Mouse (Mus musculus): Measurements from ENCODE around the gene Twist2. TPM values are rescaled to one million over a fixed set of nuclear protein-coding genes. Genes with fewer than 3 reads are reported as not detected.

Twist2 gene
- 0.54 and 8.5 TPM in 2 replicates for total RNA-seq (2014; rRNA removed; ENCODE audit: low replicate concordance)
- polyA plus RNA-seq (2015; fragmentation: Nextera tagmentation; extraction: Ambion mirVana), result 1.7 and 2.2 TPM in 2 replicates

- Histone ChIP-seq H3K9ac (replicated peaks; ENCODE audit: low read depth, low read length) (peak within 1 kb of the TSS; percentile 38; the same call in 1 of the 2 replicates), H3K9me3 (replicated peaks; ENCODE audit: control insufficient read depth, low read length) (no peaks in the 10 kb centered on the region), H3K4me2 (ENCODE audit: low read depth, low read length) (peak within 1 kb of the TSS; percentile 61), H3K27me3 (ENCODE audit: control insufficient read depth, insufficient read depth, low read length) (peaks cover 66% of the 10 kb centered on the region), H3K4me3 (ENCODE audit: low read depth, low read length) (peak within 1 kb of the TSS; percentile 41), H3K36me3 (replicated peaks; ENCODE audit: control insufficient read depth, insufficient read depth, low read length) (no peaks in the 10 kb centered on the region), H3K4me1 (ENCODE audit: control insufficient read depth, insufficient read depth) (no peaks in the 10 kb centered on the region), H3K27ac (ENCODE audit: low read depth) (no peak within 1 kb of the TSS)
- TF ChIP-seq EP300 (IDR thresholded peaks at IDR 0.05; ENCODE audit: low read depth), result no peak
- no peak for TF ChIP-seq CTCF (IDR thresholded peaks at IDR 0.05; ENCODE audit: low read depth)
- DNase-seq (ENCODE audit: low spot score) (no peak), ATAC-seq (ENCODE audit: insufficient read depth, low read depth) (peak; percentile 51)
- WGBS, result 1% methylated on average over 74 of the region's 77 CpGs
These were observed at the start of gene Twist2 for GRCm38 (mm10) chr1:91800967-91801843. Twist2 (plus strand) TSS chr1:91801461.

DNA sequence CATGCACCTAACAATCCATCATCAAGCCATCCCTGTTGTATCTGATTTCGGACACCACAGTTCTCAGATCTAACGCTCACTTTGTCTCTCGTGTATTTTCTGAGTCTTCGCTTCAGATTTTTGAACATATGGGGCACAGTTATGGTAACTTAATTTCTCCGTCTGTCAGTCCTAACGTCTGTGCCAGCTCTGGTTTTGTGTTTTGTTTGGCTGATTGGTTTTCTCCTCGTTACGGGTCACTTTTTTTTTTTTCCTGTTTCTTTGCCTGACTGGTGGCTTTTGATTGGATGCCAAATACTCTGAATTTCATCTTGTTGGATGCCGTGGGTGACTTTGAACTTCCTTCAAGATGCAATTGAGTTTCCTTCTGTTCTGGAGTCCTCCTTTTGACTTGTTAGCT lies 48.3 kb upstream of the Twist2 start:
- Histone ChIP-seq H3K9ac (replicated peaks; ENCODE audit: low read depth, low read length) (no peak overlapping the region), H3K4me2 (ENCODE audit: low read depth, low read length) (no peak overlapping the region), H3K36me3 (replicated peaks; ENCODE audit: control insufficient read depth, insufficient read depth, low read length) (no peaks in the 10 kb centered on the region), H3K27me3 (ENCODE audit: control insufficient read depth, insufficient read depth, low read length) (0 out of 2 replicates have a peak, but pooled peaks cover 8% of the 10 kb centered on the region), H3K9me3 (replicated peaks; ENCODE audit: control insufficient read depth, low read length) (no peaks in the 10 kb centered on the region), H3K27ac (ENCODE audit: low read depth) (no peak overlapping the region), H3K4me3 (ENCODE audit: low read depth, low read length) (no peak overlapping the region), H3K4me1 (ENCODE audit: control insufficient read depth, insufficient read depth) (no peaks in the 10 kb centered on the region)
- WGBS, result 79% methylated on average over 9 of the region's 9 CpGs
- DNase-seq (ENCODE audit: low spot score), result no peak
- ATAC-seq (ENCODE audit: insufficient read depth, low read depth), result no peak
- no peak for TF ChIP-seq EP300 (IDR thresholded peaks at IDR 0.05; ENCODE audit: low read depth)
- TF ChIP-seq CTCF (IDR thresholded peaks at IDR 0.05; ENCODE audit: low read depth), result no peak

GRCm38 (mm10) chr1:91755102-91755501 lies 46.2 kb upstream of the Twist2 start:
- 2% methylated on average over 9 of the region's 9 CpGs for WGBS
- H3K27ac ChIP-seq (ENCODE audit: low read depth), result no peak overlapping the region
- DNase-seq (ENCODE audit: low spot score), result peak; percentile 43
- H3K27me3 ChIP-seq (ENCODE audit: control insufficient read depth, insufficient read depth, low read length), result 0 out of 2 replicates have a peak, but pooled peaks cover 8% of the 10 kb centered on the region
- H3K4me2 ChIP-seq (ENCODE audit: low read depth, low read length), result peak overlapping the region; percentile 43; the same call in 1 of the 2 replicates
- no peaks in the 10 kb centered on the region for H3K9me3 ChIP-seq (replicated peaks; ENCODE audit: control insufficient read depth, low read length)
- no peak for ATAC-seq (ENCODE audit: insufficient read depth, low read depth)
- H3K36me3 ChIP-seq (replicated peaks; ENCODE audit: control insufficient read depth, insufficient read depth, low read length), result no peaks in the 10 kb centered on the region
- H3K4me1 ChIP-seq (ENCODE audit: control insufficient read depth, insufficient read depth), result no peaks in the 10 kb centered on the region
- no peak overlapping the region for H3K9ac ChIP-seq (replicated peaks; ENCODE audit: low read depth, low read length)
- H3K4me3 ChIP-seq (ENCODE audit: low read depth, low read length), result no peak overlapping the region
- no peak for TF ChIP-seq EP300 (IDR thresholded peaks at IDR 0.05; ENCODE audit: low read depth)
- peak; percentile 78 for TF ChIP-seq CTCF (IDR thresholded peaks at IDR 0.05; ENCODE audit: low read depth)

GRCm38 (mm10) chr1:91757292-91757691 lies 44.0 kb upstream of the Twist2 start:
- ATAC-seq (ENCODE audit: insufficient read depth, low read depth), result no peak
- no peaks in the 10 kb centered on the region for H3K9me3 ChIP-seq (replicated peaks; ENCODE audit: control insufficient read depth, low read length)

GRCm38 (mm10) chr1:91758143-91758542 lies 43.1 kb upstream of the Twist2 start:
- H3K36me3 ChIP-seq (replicated peaks; ENCODE audit: control insufficient read depth, insufficient read depth, low read length), result no peaks in the 10 kb centered on the region
- no peak overlapping the region for H3K27ac ChIP-seq (ENCODE audit: low read depth)
- H3K4me3 ChIP-seq (ENCODE audit: low read depth, low read length), result no peak overlapping the region
- H3K27me3 ChIP-seq (ENCODE audit: control insufficient read depth, insufficient read depth, low read length), result 0 out of 2 replicates have a peak, but pooled peaks cover 8% of the 10 kb centered on the region
- DNase-seq (ENCODE audit: low spot score), result no peak
- 45% methylated on average over 2 of the region's 2 CpGs for WGBS
- no peaks in the 10 kb centered on the region for H3K9me3 ChIP-seq (replicated peaks; ENCODE audit: control insufficient read depth, low read length)
- no peak overlapping the region for H3K9ac ChIP-seq (replicated peaks; ENCODE audit: low read depth, low read length)
- no peak overlapping the region for H3K4me2 ChIP-seq (ENCODE audit: low read depth, low read length)
- H3K4me1 ChIP-seq (ENCODE audit: control insufficient read depth, insufficient read depth), result no peaks in the 10 kb centered on the region
- ATAC-seq (ENCODE audit: insufficient read depth, low read depth), result no peak
- TF ChIP-seq CTCF (IDR thresholded peaks at IDR 0.05; ENCODE audit: low read depth) (no peak), EP300 (IDR thresholded peaks at IDR 0.05; ENCODE audit: low read depth) (no peak)

More at GRCm38 (mm10) chr1:91757292-91757691, 44.0 kb upstream of the Twist2 start:
- Histone ChIP-seq H3K4me2 (ENCODE audit: low read depth, low read length) (0 out of 2 replicates have a peak overlapping the region, but pooled peaks have one; percentile 15), H3K9ac (replicated peaks; ENCODE audit: low read depth, low read length) (no peak overlapping the region), H3K4me3 (ENCODE audit: low read depth, low read length) (no peak overlapping the region), H3K36me3 (replicated peaks; ENCODE audit: control insufficient read depth, insufficient read depth, low read length) (no peaks in the 10 kb centered on the region), H3K27me3 (ENCODE audit: control insufficient read depth, insufficient read depth, low read length) (0 out of 2 replicates have a peak, but pooled peaks cover 8% of the 10 kb centered on the region), H3K27ac (ENCODE audit: low read depth) (no peak overlapping the region), H3K4me1 (ENCODE audit: control insufficient read depth, insufficient read depth) (no peaks in the 10 kb centered on the region)
- WGBS, result 57% methylated on average over 16 of the region's 16 CpGs
- TF ChIP-seq EP300 (IDR thresholded peaks at IDR 0.05; ENCODE audit: low read depth), result no peak
- no peak for DNase-seq (ENCODE audit: low spot score)
